Mouse (Mus musculus): ENCODE data around the gene Rilp. TPM values are rescaled to one million over a fixed set of nuclear protein-coding genes. Genes with fewer than 3 reads are reported as not detected.
"Not testable (repeated sequence)": the region's sequence is repeated elsewhere in the genome, so short reads cannot be mapped to it uniquely, and the experiment has no call there.

Gene Rilp
- total RNA-seq, 4 experiments from 2014 or later: 1.1 to 2.3 (median 1.6) TPM

GRCm38 (mm10) chr11:75552906-75553482, 43.1 kb downstream of the Rilp start:
- DNase-seq (ENCODE audit: low spot score in 2 of 2): no peak

GRCm38 (mm10) chr11:75556006-75556405, 46.1 kb downstream of the Rilp start:
- not testable (repeated sequence) for DNase-seq (ENCODE audit: low spot score in 2 of 2)

GRCm38 (mm10) chr11:75557142-75557541, 47.2 kb downstream of the Rilp start:
- no peak for DNase-seq (ENCODE audit: low spot score in 2 of 2)

GRCm38 (mm10) chr11:75558101-75558500, 48.2 kb downstream of the Rilp start:
- DNase-seq (ENCODE audit: low spot score in 2 of 2): no peak

GRCm38 (mm10) chr11:75559870-75560504, 50.1 kb downstream of the Rilp start:
- DNase-seq (ENCODE audit: low spot score in 2 of 2): no peak

GRCm38 (mm10) chr11:75560530-75561409, 50.9 kb downstream of the Rilp start:
- DNase-seq (ENCODE audit: low spot score in 2 of 2): no peak

- no peak for DNase-seq (ENCODE audit: low spot score in 2 of 2)
Measured at GRCm38 (mm10) chr11:75561410-75561791, 51.5 kb downstream of the Rilp start.

Small RNAs within 50 kb of the gene (microRNA-seq; reads per million reads assigned to microRNA genes)
- gene Mir22: 2,466 to 13,319 reads per million in 2 experiments
- 0.32 to 1.0 reads per million in 2 experiments for gene Mir3971

Other genes with a start within 250 kb of the Rilp start
- 10 to 100 TPM; 61.7 to 67.5 (median 66.1) TPM for gene Rpa1, start 161.8 kb upstream of the Rilp start, total RNA-seq (2022)
- 10 to 100 TPM; 15.0 to 23.6 (median 19.6) TPM for gene Smyd4, start 161.7 kb upstream of the Rilp start, total RNA-seq (2022)
- gene Serpinf1, start 87.4 kb upstream of the Rilp start, total RNA-seq (2022): 10 to 100 TPM in 3 of 4 experiments, 1 to 10 TPM in 1; 9.7 to 16.0 (median 11.5) TPM
- gene Serpinf2, start 70.5 kb upstream of the Rilp start, total RNA-seq (2022): 1 to 10 TPM in 2 of 4 experiments, under 1 TPM in 2; 0.45 to 4.0 (median 1.8) TPM
- gene Wdr81, start 55.4 kb upstream of the Rilp start, total RNA-seq (2022): 10 to 100 TPM; 23.5 to 25.3 (median 24.3) TPM
- gene Tlcd2, start 48.4 kb upstream of the Rilp start, total RNA-seq (2022): under 1 TPM in 3 of 4 experiments, not detected in 1; 0.43 to 0.45 (median 0.45) TPM
- 100 to 1,000 TPM; 129 to 140 (median 135) TPM for gene Prpf8, start 23.3 kb upstream of the Rilp start, total RNA-seq (2022)
- 1 to 10 TPM; 1.1 to 1.6 (median 1.4) TPM for gene Scarf1, start 3.4 kb downstream of the Rilp start, total RNA-seq (2022)
- 10 to 100 TPM; 42.6 to 55.5 (median 52.7) TPM for gene Slc43a2, start 21.6 kb downstream of the Rilp start, total RNA-seq (2022)
- 100 to 1,000 TPM; 264 to 282 (median 275) TPM for gene Pitpna, start 78.0 kb downstream of the Rilp start, total RNA-seq (2022)
- 10 to 100 TPM; 45.1 to 54.5 (median 50.2) TPM for gene Inpp5k, start 120.9 kb downstream of the Rilp start, total RNA-seq (2022)
- 10 to 100 TPM; 17.0 to 24.3 (median 20.5) TPM for gene Myo1c, start 140.4 kb downstream of the Rilp start, total RNA-seq (2022)
- 100 to 1,000 TPM; 111 to 128 (median 120) TPM for gene Crk, start 169.2 kb downstream of the Rilp start, total RNA-seq (2022)
- gene Ywhae, start 222.8 kb downstream of the Rilp start, total RNA-seq (2022): 1,000 to 10,000 TPM; 1,071 to 1,270 (median 1,168) TPM